Mouse (Mus musculus) cortical plate, adult 2 months (tissue): ENCODE measurements at regions not wholly inside any gene's neighbourhood (a gene's known extent, or its start where the extent isn't known, plus 50 kb on each side); places are given as distances from the start of the nearest gene placed in this dataset.

Experiments used
- CTCF ChIP-seq: fragments of 200-500 bp; IDR thresholded peaks from 2 replicates; pipeline ENCODE4 v1.5.1; 2011; ENCODE audit warnings: mild to moderate bottlenecking, control low read depth, low read length; ENCODE audit not compliant: insufficient read depth; ENCODE audit errors: extremely low read depth
- POLR2A ChIP-seq: fragments of 200-500 bp; IDR thresholded peaks from 2 replicates; pipeline ENCODE4 v1.6.1; 2011; ENCODE audit warnings: mild to moderate bottlenecking, low read length, control low read depth; ENCODE audit not compliant: insufficient read depth; ENCODE audit errors: extremely low read depth

DNA sequence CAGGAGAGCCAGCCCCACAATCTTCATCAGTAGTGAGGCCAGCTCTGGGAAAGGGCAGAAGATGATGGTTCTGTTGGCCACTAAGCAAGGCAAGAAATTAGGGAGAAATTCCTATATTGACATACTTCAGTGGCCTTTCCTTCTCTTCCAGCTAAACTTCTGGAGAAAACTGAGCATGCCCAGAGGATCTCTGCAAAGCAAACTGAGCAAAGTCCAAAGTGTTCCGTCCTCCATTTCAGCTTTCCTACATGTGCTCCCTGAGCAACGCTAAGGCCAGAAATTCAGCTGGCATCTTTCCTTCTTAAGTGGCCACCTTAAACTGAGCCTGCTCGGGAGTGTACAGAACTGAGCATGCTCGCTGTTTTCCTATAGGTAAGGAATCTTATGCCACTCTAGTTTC, 268.9 kb downstream of the Tns1 start:
- TF ChIP-seq CTCF (no peak), POLR2A (no peak)
